ENCODE assay signal across 9 mouse cellular contexts in genomic region chr12:102733381-102733780, GRCm38 (mm10). TPM values are rescaled to one million over a fixed set of nuclear protein-coding genes. Genes with fewer than 3 reads are reported as not detected.
DNase-seq lines count a peak whose midpoint lies in the region; ATAC-seq and TF ChIP-seq lines count a peak whose summit lies in the region.
"Had no signal": no experiment of that assay in that cellular context is flagged by ENCODE, and none has a peak within 500 bp of the region (broad histone marks: within the 10 kb centered on the region; RNA-seq: fewer than 3 reads in every experiment).

No protein-coding gene starts in this region.

- intact Hi-C loops in gastrocnemius, adult 2 months (cut with DNase I): no loop called here

- peak; percentile 83 for TF ChIP-seq CTCF in intestine, postnatal 0 days (IDR thresholded peaks at IDR 0.05; ENCODE audit: low read depth)
- TF ChIP-seq CTCF in gastrocnemius, adult 2 months (IDR thresholded peaks at IDR 0.05): peak; percentile 68

- no peak overlapping the region for H3K9ac ChIP-seq in intestine, postnatal 0 days (ENCODE audit: low read depth, low read length)
- no peak overlapping the region for H3K9ac ChIP-seq in intestine, embryonic 15.5 days
- H3K9ac ChIP-seq in limb, embryonic 11.5 days (ENCODE audit: low read length): no peak overlapping the region

- no peak for ATAC-seq in intestine, postnatal 0 days
- ATAC-seq in intestine, embryonic 15.5 days: no peak
- no peak for ATAC-seq in limb, embryonic 11.5 days (ENCODE audit: insufficient number of reproducible peaks, low FRiP score, low TSS enrichment, low read depth)

- no peaks in the 10 kb centered on the region for H3K36me3 ChIP-seq in intestine, postnatal 0 days (ENCODE audit: control insufficient read depth, insufficient read depth)
- H3K36me3 ChIP-seq in intestine, embryonic 15.5 days: no peaks in the 10 kb centered on the region
- H3K36me3 ChIP-seq in limb, embryonic 11.5 days (ENCODE audit: control insufficient read depth, insufficient read depth, low read length): no peaks in the 10 kb centered on the region

- no peaks in the 10 kb centered on the region for H3K4me1 ChIP-seq in intestine, postnatal 0 days (replicated peaks; ENCODE audit: control insufficient read depth, insufficient read depth, low read length)
- H3K4me1 ChIP-seq in intestine, embryonic 15.5 days (replicated peaks): peaks cover 23% of the 10 kb centered on the region
- H3K4me1 ChIP-seq in limb, embryonic 11.5 days (ENCODE audit: control insufficient read depth, insufficient read depth, low read length): peaks cover 19% of the 10 kb centered on the region

- peak; percentile 85 for DNase-seq in CD4-positive, CD25-positive, alpha-beta regulatory T cell, adult 2 months (ENCODE audit: low read depth, low spot score)
- peak; percentile 55 to 71 for DNase-seq in adrenal gland, adult 18-20 months (ENCODE audit: low spot score in 2 of 2)
- DNase-seq in gastrocnemius, adult 2 months: peak; percentile 62
- peak; percentile 82 for DNase-seq in limb, embryonic 11.5 days (ENCODE audit: low spot score)
- DNase-seq in right cerebral cortex, postnatal 10 days (ENCODE audit: low spot score in 2 of 2): peak; percentile 56 to 57
- no peak for DNase-seq in cerebellum, adult 11-12 months

- no peaks in the 10 kb centered on the region for H3K9me3 ChIP-seq in intestine, postnatal 0 days (ENCODE audit: control insufficient read depth)
- H3K9me3 ChIP-seq in intestine, embryonic 15.5 days: no peaks in the 10 kb centered on the region
- H3K9me3 ChIP-seq in limb, embryonic 11.5 days (ENCODE audit: control insufficient read depth, low read length): no peaks in the 10 kb centered on the region

- 4% methylated on average over 4 of the region's 5 CpGs for WGBS in intestine, postnatal 0 days
- 6% methylated on average over 5 of the region's 5 CpGs for WGBS in intestine, embryonic 15.5 days
- 12% methylated on average over 5 of the region's 5 CpGs for WGBS in limb, embryonic 11.5 days

- H3K4me3 ChIP-seq in intestine, postnatal 0 days (ENCODE audit: low read depth, low read length): no peak overlapping the region
- no peak overlapping the region for H3K4me3 ChIP-seq in intestine, embryonic 15.5 days (replicated peaks)
- no peak overlapping the region for H3K4me3 ChIP-seq in gastrocnemius, adult 2 months
- no peak overlapping the region for H3K4me3 ChIP-seq in limb, embryonic 11.5 days (ENCODE audit: low read depth, low read length)

- no peak overlapping the region for H3K4me2 ChIP-seq in intestine, postnatal 0 days (replicated peaks; ENCODE audit: low read depth)
- no peak overlapping the region for H3K4me2 ChIP-seq in intestine, embryonic 15.5 days (replicated peaks)
- H3K4me2 ChIP-seq in limb, embryonic 11.5 days (ENCODE audit: low read depth, severe bottlenecking): no peak overlapping the region

- H3K27ac ChIP-seq in intestine, postnatal 0 days (ENCODE audit: low read depth, low read length): no peak overlapping the region
- H3K27ac ChIP-seq in intestine, embryonic 15.5 days: no peak overlapping the region
- no peak overlapping the region for H3K27ac ChIP-seq in gastrocnemius, adult 2 months
- H3K27ac ChIP-seq in limb, embryonic 11.5 days (replicated peaks; ENCODE audit: low read depth, low read length): no peak overlapping the region

- no peaks in the 10 kb centered on the region for H3K27me3 ChIP-seq in intestine, postnatal 0 days (replicated peaks; ENCODE audit: control insufficient read depth, insufficient read depth, low read length)
- H3K27me3 ChIP-seq in intestine, embryonic 15.5 days (replicated peaks): no peaks in the 10 kb centered on the region
- no peaks in the 10 kb centered on the region for H3K27me3 ChIP-seq in limb, embryonic 11.5 days (ENCODE audit: control insufficient read depth, insufficient read depth, low read length)

RNA-seq across cellular contexts. Expression of gene Moap1, which starts 10.1 kb away (rescaled TPM):
- polyA plus RNA-seq in intestine, postnatal 0 days (2015; fragmentation: Nextera tagmentation; extraction: Ambion mirVana): 10.8 and 12.2 TPM in 2 replicates
- 20.5 and 23.1 TPM in 2 replicates for polyA plus RNA-seq in intestine, embryonic 15.5 days (2015; fragmentation: Nextera tagmentation; extraction: Ambion mirVana)
- total RNA-seq in adrenal gland, adult 18-20 months (2021): 10 to 100 TPM in 1 of 2 experiments, 1 to 10 TPM in 1; 7.5 to 11.0 TPM
- 1 to 10 TPM; 4.8 to 5.5 TPM for total RNA-seq in gastrocnemius, adult 2 months (2021)
- 33.9 and 36.2 TPM in 2 replicates for polyA plus RNA-seq in limb, embryonic 11.5 days (2014; fragmentation: Nextera tagmentation; extraction: Ambion mirVana)

RNA-seq across cellular contexts. Expression of gene Tmem251, which starts 10.2 kb away (rescaled TPM):
- polyA plus RNA-seq in intestine, postnatal 0 days (2015; fragmentation: Nextera tagmentation; extraction: Ambion mirVana): 22.7 and 23.6 TPM in 2 replicates
- 15.3 and 16.3 TPM in 2 replicates for polyA plus RNA-seq in intestine, embryonic 15.5 days (2015; fragmentation: Nextera tagmentation; extraction: Ambion mirVana)
- 10 to 100 TPM in 1 of 2 experiments, 1 to 10 TPM in 1; 8.0 to 10.5 TPM for total RNA-seq in adrenal gland, adult 18-20 months (2021)
- total RNA-seq in gastrocnemius, adult 2 months (2021): 1 to 10 TPM; 2.3 to 3.5 TPM
- 9.7 and 10.7 TPM in 2 replicates for polyA plus RNA-seq in limb, embryonic 11.5 days (2014; fragmentation: Nextera tagmentation; extraction: Ambion mirVana)

RNA-seq across cellular contexts. Expression of gene Gm28051, which starts 24.2 kb away (rescaled TPM):
- not detected in 2 replicates for polyA plus RNA-seq in intestine, postnatal 0 days (2015; fragmentation: Nextera tagmentation; extraction: Ambion mirVana)
- polyA plus RNA-seq in intestine, embryonic 15.5 days (2015; fragmentation: Nextera tagmentation; extraction: Ambion mirVana): not detected in 2 replicates
- not detected for total RNA-seq in adrenal gland, adult 18-20 months (2021)
- not detected for total RNA-seq in gastrocnemius, adult 2 months (2021)
- 0.40 TPM in 1 of 2 replicates, not detected in the other for polyA plus RNA-seq in limb, embryonic 11.5 days (2014; fragmentation: Nextera tagmentation; extraction: Ambion mirVana)
- polyA plus RNA-seq: stomach, embryonic 14.5 days had no signal

RNA-seq across cellular contexts. Expression of gene Gon7, which starts 24.2 kb away (rescaled TPM):
- polyA plus RNA-seq in intestine, postnatal 0 days (2015; fragmentation: Nextera tagmentation; extraction: Ambion mirVana): 16.5 and 17.0 TPM in 2 replicates
- 30.8 and 31.2 TPM in 2 replicates for polyA plus RNA-seq in intestine, embryonic 15.5 days (2015; fragmentation: Nextera tagmentation; extraction: Ambion mirVana)
- 10 to 100 TPM; 15.8 to 20.9 TPM for total RNA-seq in adrenal gland, adult 18-20 months (2021)
- total RNA-seq in gastrocnemius, adult 2 months (2021): 10 to 100 TPM in 1 of 2 experiments, 1 to 10 TPM in 1; 7.7 to 11.3 TPM
- 43.7 and 43.9 TPM in 2 replicates for polyA plus RNA-seq in limb, embryonic 11.5 days (2014; fragmentation: Nextera tagmentation; extraction: Ambion mirVana)

RNA-seq across cellular contexts. Expression of gene Ubr7, which starts 24.4 kb away (rescaled TPM):
- polyA plus RNA-seq in intestine, postnatal 0 days (2015; fragmentation: Nextera tagmentation; extraction: Ambion mirVana): 16.3 and 16.5 TPM in 2 replicates
- 32.2 and 36.8 TPM in 2 replicates for polyA plus RNA-seq in intestine, embryonic 15.5 days (2015; fragmentation: Nextera tagmentation; extraction: Ambion mirVana)
- total RNA-seq in adrenal gland, adult 18-20 months (2021): 10 to 100 TPM; 32.6 to 33.2 TPM
- total RNA-seq in gastrocnemius, adult 2 months (2021): 10 to 100 TPM; 14.1 to 15.6 TPM
- polyA plus RNA-seq in limb, embryonic 11.5 days (2014; fragmentation: Nextera tagmentation; extraction: Ambion mirVana): 58.6 and 59.2 TPM in 2 replicates
